Mouse (Mus musculus) MEL (cell line): Measurements from ENCODE around the gene Hpcal1.

Source experiments
- CHD1 ChIP-seq: IDR thresholded peaks from 2 replicates; pipeline ENCODE4 v1.6.1; 2012; ENCODE audit warnings: low read depth, mild to moderate bottlenecking, inconsistent platforms, low read length, improper control_type of control experiment
- CTCF ChIP-seq, 3 experiments: IDR thresholded peaks in 2 of 3; conservative IDR thresholded peaks in 1 of 3; 2 replicates each; pipeline ENCODE4 v1.5.1; 2011 to 2012; ENCODE audit warnings: low read length in 3 of 3, low read depth in 2 of 3, mild to moderate bottlenecking in 2 of 3, improper control_type of control experiment in 1 of 3, inconsistent platforms in 1 of 3, mixed read lengths in 1 of 3, moderate library complexity in 1 of 3; ENCODE audit not compliant: control insufficient read depth in 1 of 3, insufficient read depth in 1 of 3, poor library complexity in 1 of 3, severe bottlenecking in 1 of 3
- ELF1 ChIP-seq: IDR thresholded peaks from 2 replicates; pipeline ENCODE4 v1.6.1; 2014; ENCODE audit warnings: low read depth, mild to moderate bottlenecking, inconsistent platforms, low read length, improper control_type of control experiment, moderate library complexity
- GABPA ChIP-seq: IDR thresholded peaks from 2 replicates; pipeline ENCODE4 v1.6.1; 2012; ENCODE audit warnings: low read depth, mild to moderate bottlenecking, inconsistent platforms, low read length, improper control_type of control experiment, moderate library complexity
- POLR2A ChIP-seq, 2 experiments: IDR thresholded peaks; 2 replicates each; pipeline ENCODE4 v1.6.1; 2011 to 2012; ENCODE audit warnings: low read length in 2 of 2, mild to moderate bottlenecking in 2 of 2, control low read depth in 1 of 2, improper control_type of control experiment in 1 of 2, low read depth in 1 of 2, moderate library complexity in 1 of 2; ENCODE audit not compliant: control insufficient read depth in 1 of 2, insufficient read depth in 1 of 2, poor library complexity in 1 of 2
- SIN3A ChIP-seq: IDR thresholded peaks from 2 replicates; pipeline ENCODE4 v1.6.1; 2012; ENCODE audit warnings: low read length, improper control_type of control experiment, inconsistent platforms
- SMC3 ChIP-seq: IDR thresholded peaks from 2 replicates; pipeline ENCODE4 v1.6.1; 2011; ENCODE audit warnings: low read depth, low read length, improper control_type of control experiment
- UBTF ChIP-seq: IDR thresholded peaks from 2 replicates; pipeline ENCODE4 v1.6.1; 2012; ENCODE audit warnings: low read depth, mild to moderate bottlenecking, inconsistent platforms, low read length, improper control_type of control experiment, moderate library complexity, borderline replicate concordance; ENCODE audit not compliant: insufficient read depth
- USF1 ChIP-seq: IDR thresholded peaks from 2 replicates; pipeline ENCODE4 v1.6.1; 2014; ENCODE audit warnings: low read depth, mild to moderate bottlenecking, inconsistent platforms, low read length, improper control_type of control experiment, moderate library complexity

- TF ChIP-seq SMC3, result no peak
- TF ChIP-seq GABPA, result no peak
- TF ChIP-seq UBTF, result no peak
- TF ChIP-seq CTCF (IDR thresholded peaks at IDR 0.05 in 2 of 3, conservative IDR thresholded peaks at IDR 0.05 in 1 of 3; ENCODE audit: control insufficient read depth in 1 of 3, insufficient read depth in 1 of 3, low read depth in 2 of 3, low read length in 3 of 3, poor library complexity in 1 of 3, severe bottlenecking in 1 of 3), result no peak
- no peak for TF ChIP-seq CHD1
- TF ChIP-seq ELF1, result no peak
- no peak for TF ChIP-seq POLR2A (IDR thresholded peaks at IDR 0.05; ENCODE audit: control insufficient read depth in 1 of 2, insufficient read depth in 1 of 2, low read depth in 1 of 2, low read length in 2 of 2, poor library complexity in 1 of 2)
- TF ChIP-seq USF1, result no peak
- TF ChIP-seq SIN3A, result no peak
These were observed 59.1 kb downstream of the Hpcal1 start for GRCm38 (mm10) chr12:17749784-17750183.
